Mouse (Mus musculus): Measurements from ENCODE around the gene Cpd. TPM values are rescaled to one million over a fixed set of nuclear protein-coding genes. Genes with fewer than 3 reads are reported as not detected.

Gene Cpd
- polyA plus RNA-seq (2015; fragmentation: Nextera tagmentation; extraction: Ambion mirVana): 3.0 and 3.3 TPM in 2 replicates

GRCm38 (mm10) chr11:76846878-76847222 is at the start of gene Cpd:
TSS of gene Cpd (minus strand) at chr11:76847018.
- WGBS (ENCODE audit: insufficient replicate concordance): under 1% methylated on average over 29 of the region's 29 CpGs
- Histone ChIP-seq H3K27ac (ENCODE audit: low read length) (peak within 1 kb of the TSS; percentile 78), H3K36me3 (ENCODE audit: control insufficient read depth, insufficient read depth) (no peaks in the 10 kb centered on the region), H3K9ac (ENCODE audit: low read depth, low read length) (peak within 1 kb of the TSS; percentile 82), H3K9me3 (replicated peaks; ENCODE audit: control insufficient read depth, low read length) (no peaks in the 10 kb centered on the region), H3K4me1 (ENCODE audit: control insufficient read depth, low read depth, low read length) (peaks cover 19% of the 10 kb centered on the region), H3K4me3 (ENCODE audit: low read depth, low read length) (peak within 1 kb of the TSS; percentile 88), H3K4me2 (ENCODE audit: low read depth, low read length) (peak within 1 kb of the TSS; percentile 87), H3K27me3 (ENCODE audit: control insufficient read depth, insufficient read depth, low read depth, low read length) (no peaks in the 10 kb centered on the region)
- peak; percentile 100 for ATAC-seq (ENCODE audit: low read depth)

GRCm38 (mm10) chr11:76896360-76896759 is 49.5 kb upstream of the Cpd start:
- Histone ChIP-seq H3K27me3 (ENCODE audit: control insufficient read depth, insufficient read depth, low read depth, low read length) (no peaks in the 10 kb centered on the region), H3K9me3 (replicated peaks; ENCODE audit: control insufficient read depth, low read length) (no peaks in the 10 kb centered on the region), H3K27ac (ENCODE audit: low read length) (no peak overlapping the region), H3K4me1 (ENCODE audit: control insufficient read depth, low read depth, low read length) (peaks cover 5% of the 10 kb centered on the region), H3K4me3 (ENCODE audit: low read depth, low read length) (no peak overlapping the region), H3K36me3 (ENCODE audit: control insufficient read depth, insufficient read depth) (no peaks in the 10 kb centered on the region), H3K9ac (ENCODE audit: low read depth, low read length) (no peak overlapping the region), H3K4me2 (ENCODE audit: low read depth, low read length) (no peak overlapping the region)
- WGBS (ENCODE audit: insufficient replicate concordance): 57% methylated on average over 6 of the region's 6 CpGs
- ATAC-seq (ENCODE audit: low read depth): no peak

GRCm38 (mm10) chr11:76894240-76894639 is 47.4 kb upstream of the Cpd start:
- no peaks in the 10 kb centered on the region for H3K9me3 ChIP-seq (replicated peaks; ENCODE audit: control insufficient read depth, low read length)
- H3K4me2 ChIP-seq (ENCODE audit: low read depth, low read length): no peak overlapping the region
- ATAC-seq (ENCODE audit: low read depth): 0 out of 2 replicates have a peak, but pooled peaks have one; percentile 39
- H3K4me1 ChIP-seq (ENCODE audit: control insufficient read depth, low read depth, low read length): peaks cover 11% of the 10 kb centered on the region
- H3K27me3 ChIP-seq (ENCODE audit: control insufficient read depth, insufficient read depth, low read depth, low read length): no peaks in the 10 kb centered on the region
- WGBS (ENCODE audit: insufficient replicate concordance): 14% methylated on average over 5 of the region's 5 CpGs
- H3K9ac ChIP-seq (ENCODE audit: low read depth, low read length): no peak overlapping the region
- H3K4me3 ChIP-seq (ENCODE audit: low read depth, low read length): no peak overlapping the region
- no peak overlapping the region for H3K27ac ChIP-seq (ENCODE audit: low read length)
- H3K36me3 ChIP-seq (ENCODE audit: control insufficient read depth, insufficient read depth): no peaks in the 10 kb centered on the region

GRCm38 (mm10) chr11:76893570-76893969 is 46.8 kb upstream of the Cpd start:
- no peak for ATAC-seq (ENCODE audit: low read depth)
- H3K4me1 ChIP-seq (ENCODE audit: control insufficient read depth, low read depth, low read length): peaks cover 12% of the 10 kb centered on the region
- H3K4me2 ChIP-seq (ENCODE audit: low read depth, low read length): no peak overlapping the region
- no peaks in the 10 kb centered on the region for H3K9me3 ChIP-seq (replicated peaks; ENCODE audit: control insufficient read depth, low read length)
- H3K36me3 ChIP-seq (ENCODE audit: control insufficient read depth, insufficient read depth): no peaks in the 10 kb centered on the region
- no peaks in the 10 kb centered on the region for H3K27me3 ChIP-seq (ENCODE audit: control insufficient read depth, insufficient read depth, low read depth, low read length)
- 11% methylated on average over 4 of the region's 4 CpGs for WGBS (ENCODE audit: insufficient replicate concordance)
- no peak overlapping the region for H3K27ac ChIP-seq (ENCODE audit: low read length)
- H3K9ac ChIP-seq (ENCODE audit: low read depth, low read length): no peak overlapping the region
- no peak overlapping the region for H3K4me3 ChIP-seq (ENCODE audit: low read depth, low read length)

GRCm38 (mm10) chr11:76892972-76893371 is 46.2 kb upstream of the Cpd start:
- no peaks in the 10 kb centered on the region for H3K27me3 ChIP-seq (ENCODE audit: control insufficient read depth, insufficient read depth, low read depth, low read length)
- ATAC-seq (ENCODE audit: low read depth): no peak
- no peak overlapping the region for H3K9ac ChIP-seq (ENCODE audit: low read depth, low read length)
- H3K9me3 ChIP-seq (replicated peaks; ENCODE audit: control insufficient read depth, low read length): no peaks in the 10 kb centered on the region
- H3K27ac ChIP-seq (ENCODE audit: low read length): no peak overlapping the region
- no peak overlapping the region for H3K4me2 ChIP-seq (ENCODE audit: low read depth, low read length)
- peaks cover 12% of the 10 kb centered on the region for H3K4me1 ChIP-seq (ENCODE audit: control insufficient read depth, low read depth, low read length)
- H3K4me3 ChIP-seq (ENCODE audit: low read depth, low read length): no peak overlapping the region
- no peaks in the 10 kb centered on the region for H3K36me3 ChIP-seq (ENCODE audit: control insufficient read depth, insufficient read depth)
- WGBS (ENCODE audit: insufficient replicate concordance): 48% methylated on average over 3 of the region's 3 CpGs

- 42% methylated on average over 4 of the region's 4 CpGs for WGBS (ENCODE audit: insufficient replicate concordance)
- no peak overlapping the region for H3K27ac ChIP-seq (ENCODE audit: low read length)
- H3K4me3 ChIP-seq (ENCODE audit: low read depth, low read length): no peak overlapping the region
- peaks cover 12% of the 10 kb centered on the region for H3K4me1 ChIP-seq (ENCODE audit: control insufficient read depth, low read depth, low read length)
- H3K36me3 ChIP-seq (ENCODE audit: control insufficient read depth, insufficient read depth): no peaks in the 10 kb centered on the region
- H3K27me3 ChIP-seq (ENCODE audit: control insufficient read depth, insufficient read depth, low read depth, low read length): no peaks in the 10 kb centered on the region
- H3K4me2 ChIP-seq (ENCODE audit: low read depth, low read length): no peak overlapping the region
- ATAC-seq (ENCODE audit: low read depth): no peak
- H3K9me3 ChIP-seq (replicated peaks; ENCODE audit: control insufficient read depth, low read length): no peaks in the 10 kb centered on the region
- no peak overlapping the region for H3K9ac ChIP-seq (ENCODE audit: low read depth, low read length)
Observed at GRCm38 (mm10) chr11:76891738-76892349, 45.0 kb upstream of the Cpd start.

- Histone ChIP-seq H3K27me3 (ENCODE audit: control insufficient read depth, insufficient read depth, low read depth, low read length) (no peaks in the 10 kb centered on the region), H3K9me3 (replicated peaks; ENCODE audit: control insufficient read depth, low read length) (no peaks in the 10 kb centered on the region), H3K4me2 (ENCODE audit: low read depth, low read length) (no peak overlapping the region), H3K27ac (ENCODE audit: low read length) (no peak overlapping the region), H3K36me3 (ENCODE audit: control insufficient read depth, insufficient read depth) (no peaks in the 10 kb centered on the region), H3K4me1 (ENCODE audit: control insufficient read depth, low read depth, low read length) (peaks cover 12% of the 10 kb centered on the region), H3K4me3 (ENCODE audit: low read depth, low read length) (no peak overlapping the region), H3K9ac (ENCODE audit: low read depth, low read length) (no peak overlapping the region)
- WGBS (ENCODE audit: insufficient replicate concordance): 59% methylated on average over 7 of the region's 7 CpGs
- no peak for ATAC-seq (ENCODE audit: low read depth)
Observed at GRCm38 (mm10) chr11:76891171-76891570, 44.4 kb upstream of the Cpd start.

GRCm38 (mm10) chr11:76889339-76890164 is 42.7 kb upstream of the Cpd start:
- H3K4me3 ChIP-seq (ENCODE audit: low read depth, low read length): no peak overlapping the region
- ATAC-seq (ENCODE audit: low read depth): peak; percentile 16; the same call in 1 of the 2 replicates
- H3K27ac ChIP-seq (ENCODE audit: low read length): no peak overlapping the region
- no peaks in the 10 kb centered on the region for H3K36me3 ChIP-seq (ENCODE audit: control insufficient read depth, insufficient read depth)
- WGBS (ENCODE audit: insufficient replicate concordance): 24% methylated on average over 10 of the region's 10 CpGs
- H3K4me2 ChIP-seq (ENCODE audit: low read depth, low read length): 0 out of 2 replicates have a peak overlapping the region, but pooled peaks have one; percentile 3
- no peak overlapping the region for H3K9ac ChIP-seq (ENCODE audit: low read depth, low read length)
- H3K4me1 ChIP-seq (ENCODE audit: control insufficient read depth, low read depth, low read length): peaks cover 12% of the 10 kb centered on the region
- no peaks in the 10 kb centered on the region for H3K9me3 ChIP-seq (replicated peaks; ENCODE audit: control insufficient read depth, low read length)
- no peaks in the 10 kb centered on the region for H3K27me3 ChIP-seq (ENCODE audit: control insufficient read depth, insufficient read depth, low read depth, low read length)

- no peaks in the 10 kb centered on the region for H3K9me3 ChIP-seq (replicated peaks; ENCODE audit: control insufficient read depth, low read length)
- no peak overlapping the region for H3K4me3 ChIP-seq (ENCODE audit: low read depth, low read length)
- no peaks in the 10 kb centered on the region for H3K36me3 ChIP-seq (ENCODE audit: control insufficient read depth, insufficient read depth)
- no peak overlapping the region for H3K9ac ChIP-seq (ENCODE audit: low read depth, low read length)
- H3K27me3 ChIP-seq (ENCODE audit: control insufficient read depth, insufficient read depth, low read depth, low read length): no peaks in the 10 kb centered on the region
- H3K4me2 ChIP-seq (ENCODE audit: low read depth, low read length): no peak overlapping the region
- H3K27ac ChIP-seq (ENCODE audit: low read length): 0 out of 2 replicates have a peak overlapping the region, but pooled peaks have one; percentile 28
- peak; percentile 56; the same call in 1 of the 2 replicates for ATAC-seq (ENCODE audit: low read depth)
- 35% methylated on average over 5 of the region's 5 CpGs for WGBS (ENCODE audit: insufficient replicate concordance)
- H3K4me1 ChIP-seq (ENCODE audit: control insufficient read depth, low read depth, low read length): peaks cover 3% of the 10 kb centered on the region
Observed at GRCm38 (mm10) chr11:76884451-76884850, 37.6 kb upstream of the Cpd start.

Data from liver, embryonic 16.5 days (tissue).